Mouse (Mus musculus) liver, embryonic 14.5 days (tissue): Measurements from ENCODE around the gene Fancd2os.

Experiments used
- CTCF ChIP-seq: IDR thresholded peaks from 2 replicates; pipeline ENCODE4 v1.5.1; 2016; ENCODE audit warnings: antibody characterized with exemption, low read depth, control low read depth
- EP300 ChIP-seq: IDR thresholded peaks from 2 replicates; pipeline ENCODE4 v1.6.1; 2016; ENCODE audit warnings: antibody characterized with exemption, low read depth

DNA sequence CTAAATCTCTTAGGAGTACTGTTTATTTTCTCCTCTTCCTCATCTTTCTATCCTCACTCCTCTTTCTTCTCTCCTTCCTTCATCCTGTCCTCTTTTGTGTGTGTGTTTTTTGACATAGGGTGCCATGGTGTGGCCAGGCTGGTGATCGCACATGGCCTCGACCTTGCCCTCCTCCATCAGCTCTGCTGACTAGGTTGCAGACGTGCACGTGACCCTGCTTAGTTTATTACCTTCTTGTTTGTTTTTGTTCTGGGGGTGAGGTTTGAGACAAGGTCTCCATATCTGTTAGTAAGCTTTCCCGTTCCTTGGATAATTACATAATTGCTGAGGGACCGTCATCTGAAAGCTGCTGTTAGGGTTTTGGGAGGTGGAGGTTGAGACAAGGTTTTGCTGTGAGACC lies 8.4 kb upstream of the Fancd2os start:
- TF ChIP-seq CTCF (no peak), EP300 (no peak)
